Mouse (Mus musculus) midbrain, embryonic 11.5 days (tissue): ENCODE data around the gene Sv2c. TPM values are rescaled to one million over a fixed set of nuclear protein-coding genes. Genes with fewer than 3 reads are reported as not detected.

Experiments used
- ATAC-seq: fragments of 200-750 bp; cut with Nextera tagmentation; 2 replicates; pipeline ENCODE4 v1.8.0; 2017; ENCODE audit warnings: moderate TSS enrichment, moderate library complexity; ENCODE audit not compliant: low FRiP score
- DNase-seq: peaks from one replicate; pipeline ENCODE4 v3.0.0; 2015; ENCODE audit warnings: low spot score; ENCODE audit errors: missing footprints
- H3K27ac ChIP-seq: fragments of 300-500 bp; sonication (generic); 2 replicates; pipeline ENCODE4 v1.5.1; 2014; ENCODE audit warnings: low read depth, low read length
- H3K27me3 ChIP-seq: fragments of 300-500 bp; sonication (generic); 2 replicates; pipeline ENCODE4 v1.6.1; 2014; ENCODE audit warnings: mild to moderate bottlenecking, low read length, moderate library complexity, mixed read lengths; ENCODE audit not compliant: control insufficient read depth, insufficient read depth
- H3K36me3 ChIP-seq: fragments of 300-500 bp; sonication (generic); 2 replicates; pipeline ENCODE4 v1.6.1; 2014; ENCODE audit warnings: mild to moderate bottlenecking, low read length, moderate library complexity, mixed read lengths; ENCODE audit not compliant: control insufficient read depth, insufficient read depth
- H3K4me1 ChIP-seq: fragments of 300-500 bp; sonication (generic); 2 replicates; pipeline ENCODE4 v1.6.1; 2014; ENCODE audit warnings: low read length; ENCODE audit not compliant: control insufficient read depth, insufficient read depth
- H3K4me2 ChIP-seq: fragments of 300-500 bp; sonication (generic); 2 replicates; pipeline ENCODE4 v1.6.1; 2014; ENCODE audit warnings: mild to moderate bottlenecking, moderate library complexity
- H3K4me3 ChIP-seq: fragments of 300-500 bp; sonication (generic); 2 replicates; pipeline ENCODE4 v1.5.1; 2014; ENCODE audit warnings: low read depth, low read length
- H3K9ac ChIP-seq: fragments of 300-500 bp; sonication (generic); 2 replicates; pipeline ENCODE4 v1.6.1; 2014; ENCODE audit warnings: low read length
- H3K9me3 ChIP-seq: fragments of 300-500 bp; sonication (generic); 2 replicates; pipeline ENCODE4 v1.6.1; 2016; ENCODE audit warnings: low read length; ENCODE audit not compliant: control insufficient read depth
- WGBS: fragments of 180-500 bp; shearing (Covaris S2); extraction: QIAGEN DNeasy Blood & Tissue Kit; methylation state at CpG from one replicate; pipeline ENCODE4 v1.1.7; 2014; 5-methylcytosine and 5-hydroxymethylcytosine counted together
- polyA plus RNA-seq: library from polyadenylated mRNA; unstranded; fragments of >200 nt; fragmentation: Nextera tagmentation; extraction: Ambion mirVana; gene quantifications from 2 replicates; pipeline ENCODE4 v1.2.1, GENCODE M21; 2014

Gene Sv2c
- polyA plus RNA-seq: 0.95 and 1.1 TPM in 2 replicates

DNA sequence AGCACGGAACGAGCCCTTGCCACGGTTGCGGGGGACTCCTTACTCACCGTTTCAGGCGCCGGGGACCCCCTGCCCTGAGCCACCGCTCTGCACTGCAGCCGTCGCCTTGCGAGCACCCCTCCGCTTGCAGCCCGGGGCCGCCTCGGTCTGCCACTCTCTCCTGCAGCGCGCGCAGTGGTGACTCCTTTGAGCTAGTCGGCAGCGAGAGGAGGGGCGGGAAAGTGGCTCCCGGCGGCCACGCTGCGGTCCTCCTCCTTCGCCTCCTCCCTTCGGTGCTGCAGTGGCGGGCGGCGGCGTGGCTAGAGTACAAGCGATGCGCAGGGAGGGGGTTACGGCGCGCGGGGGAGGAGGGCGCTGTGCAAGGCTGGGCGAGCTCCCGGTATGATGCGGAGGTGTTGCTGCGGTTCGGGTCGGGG, at the start of gene Sv2c:
Sv2c (minus strand) TSS at position 177 of the 416 bp plus-strand sequence.
- Histone ChIP-seq H3K4me1 (peaks cover 12% of the 10 kb centered on the region), H3K9ac (peak within 1 kb of the TSS; percentile 54), H3K4me3 (peak within 1 kb of the TSS; percentile 46), H3K36me3 (no peaks in the 10 kb centered on the region), H3K9me3 (no peaks in the 10 kb centered on the region), H3K27ac (no peak within 1 kb of the TSS), H3K4me2 (peak within 1 kb of the TSS; percentile 91), H3K27me3 (peaks cover 53% of the 10 kb centered on the region)
- ATAC-seq (peak; percentile 82), DNase-seq (peak; percentile 94)
- 1% methylated on average over 35 of the region's 44 CpGs for WGBS

DNA sequence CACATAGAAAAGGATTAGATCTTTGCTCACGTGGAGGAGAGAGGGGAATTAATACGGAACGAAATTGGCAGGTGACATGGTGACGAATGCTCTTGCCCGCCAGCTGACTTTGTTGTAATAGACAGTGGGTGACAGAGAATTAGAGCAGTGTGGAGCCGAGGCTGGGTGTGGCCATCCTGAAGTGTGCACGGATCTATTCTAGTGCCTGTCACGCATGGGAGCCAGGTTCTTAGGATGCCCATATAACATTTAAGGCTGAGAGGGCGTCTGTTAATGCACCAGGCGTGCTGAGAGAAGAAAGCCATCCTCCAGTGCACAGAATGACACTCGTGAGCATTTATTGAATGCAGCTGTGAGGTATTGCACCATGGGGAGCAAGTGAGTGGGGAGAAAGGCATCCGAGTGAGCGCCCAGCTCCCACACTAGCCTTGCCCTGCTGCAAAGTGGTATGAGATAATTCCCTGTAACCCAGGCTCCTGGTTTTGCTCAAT, 48.3 kb upstream of the Sv2c start:
- H3K4me2 ChIP-seq: no peak overlapping the region
- no peaks in the 10 kb centered on the region for H3K36me3 ChIP-seq
- no peaks in the 10 kb centered on the region for H3K9me3 ChIP-seq
- ATAC-seq (no peak), DNase-seq (no peak)
- no peaks in the 10 kb centered on the region for H3K4me1 ChIP-seq
- no peak overlapping the region for H3K9ac ChIP-seq
- no peak overlapping the region for H3K4me3 ChIP-seq
- WGBS: 79% methylated on average over 13 of the region's 13 CpGs
- H3K27ac ChIP-seq: no peak overlapping the region
- H3K27me3 ChIP-seq: no peaks in the 10 kb centered on the region

DNA sequence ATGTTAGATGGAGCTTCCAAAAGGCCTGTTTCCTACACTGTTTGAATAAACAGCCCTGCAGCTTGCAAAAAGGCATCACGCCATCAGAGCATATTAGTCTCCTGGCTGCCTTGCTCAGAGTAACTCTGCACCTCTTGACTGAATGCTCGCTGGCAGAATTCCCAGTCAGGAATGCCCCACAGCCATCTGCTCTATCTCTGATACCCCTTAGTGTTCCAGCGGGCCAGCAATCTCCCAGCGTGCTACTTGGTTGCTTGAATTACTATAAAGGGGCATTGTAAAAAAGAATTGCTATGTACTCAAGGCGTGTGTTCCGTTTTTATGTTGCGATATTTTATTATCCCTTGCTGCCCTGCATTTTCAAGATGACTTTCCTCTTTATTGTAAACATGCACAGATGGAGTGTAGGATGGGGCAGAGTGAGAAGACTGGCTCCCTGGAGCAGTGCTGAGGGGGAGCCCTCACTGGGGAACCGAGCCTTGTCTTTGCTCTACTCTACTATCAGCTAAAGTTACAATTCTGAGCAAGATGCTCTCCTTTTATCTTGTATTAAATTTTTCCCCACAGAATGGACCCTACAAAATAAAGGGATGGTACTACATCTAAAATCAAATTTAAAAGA, 43.3 kb upstream of the Sv2c start:
- Histone ChIP-seq H3K9ac (no peak overlapping the region), H3K9me3 (no peaks in the 10 kb centered on the region), H3K27ac (no peak overlapping the region), H3K4me2 (no peak overlapping the region), H3K27me3 (no peaks in the 10 kb centered on the region), H3K36me3 (no peaks in the 10 kb centered on the region), H3K4me1 (no peaks in the 10 kb centered on the region), H3K4me3 (no peak overlapping the region)
- ATAC-seq (no peak), DNase-seq (no peak)
- WGBS: 85% methylated on average over 8 of the region's 8 CpGs

DNA sequence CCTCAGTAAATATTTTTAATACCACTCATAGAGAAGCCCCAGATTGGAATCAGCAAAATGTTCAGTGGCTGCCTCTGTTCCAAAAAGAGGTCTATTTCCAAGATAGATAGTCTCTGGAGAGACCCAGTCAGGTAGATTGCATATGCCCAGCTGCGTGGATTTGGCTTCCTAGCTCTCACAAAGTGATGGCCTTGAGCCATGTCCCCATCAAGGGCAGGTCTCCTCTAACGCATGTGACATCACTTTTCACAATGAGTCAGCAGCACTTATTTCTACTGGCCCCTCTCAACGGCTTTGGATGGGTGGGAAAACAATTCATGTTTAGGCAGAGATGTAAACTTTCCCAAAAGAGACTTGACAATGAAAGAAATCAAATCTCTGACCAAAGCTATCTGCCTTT, 41.3 kb upstream of the Sv2c start:
- no peaks in the 10 kb centered on the region for H3K36me3 ChIP-seq
- no peak overlapping the region for H3K4me2 ChIP-seq
- H3K27me3 ChIP-seq: no peaks in the 10 kb centered on the region
- no peak for DNase-seq
- 84% methylated on average over 3 of the region's 3 CpGs for WGBS
- no peak overlapping the region for H3K9ac ChIP-seq
- no peaks in the 10 kb centered on the region for H3K9me3 ChIP-seq
- no peaks in the 10 kb centered on the region for H3K4me1 ChIP-seq
- no peak overlapping the region for H3K4me3 ChIP-seq
- H3K27ac ChIP-seq: no peak overlapping the region
- no peak for ATAC-seq

DNA sequence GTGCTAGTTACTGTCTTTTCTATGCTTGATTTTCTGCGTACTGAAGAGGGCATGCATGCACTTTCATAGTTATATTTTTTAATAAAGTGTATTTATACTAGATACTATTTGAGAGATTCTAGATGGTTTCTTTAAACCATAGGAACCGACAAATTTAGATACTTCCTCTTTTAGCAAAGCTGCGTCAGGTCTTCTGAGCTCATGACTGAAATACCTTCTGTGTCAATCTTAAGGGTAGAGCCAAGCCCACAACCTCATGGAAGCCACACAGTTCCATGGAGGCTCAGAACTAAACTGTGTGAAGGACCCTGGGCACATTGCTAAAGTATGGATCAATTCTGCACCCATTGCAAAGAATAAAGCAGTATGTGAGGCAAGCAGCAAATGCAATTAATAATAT, 39.9 kb upstream of the Sv2c start:
- no peak overlapping the region for H3K9ac ChIP-seq
- no peak overlapping the region for H3K4me3 ChIP-seq
- H3K4me1 ChIP-seq: no peaks in the 10 kb centered on the region
- H3K36me3 ChIP-seq: no peaks in the 10 kb centered on the region
- H3K27me3 ChIP-seq: no peaks in the 10 kb centered on the region
- DNase-seq: no peak
- H3K27ac ChIP-seq: no peak overlapping the region
- ATAC-seq: no peak
- H3K9me3 ChIP-seq: no peaks in the 10 kb centered on the region
- H3K4me2 ChIP-seq: no peak overlapping the region
- 93% methylated on average over 3 of the region's 3 CpGs for whole genome bisulfite sequencing

DNA sequence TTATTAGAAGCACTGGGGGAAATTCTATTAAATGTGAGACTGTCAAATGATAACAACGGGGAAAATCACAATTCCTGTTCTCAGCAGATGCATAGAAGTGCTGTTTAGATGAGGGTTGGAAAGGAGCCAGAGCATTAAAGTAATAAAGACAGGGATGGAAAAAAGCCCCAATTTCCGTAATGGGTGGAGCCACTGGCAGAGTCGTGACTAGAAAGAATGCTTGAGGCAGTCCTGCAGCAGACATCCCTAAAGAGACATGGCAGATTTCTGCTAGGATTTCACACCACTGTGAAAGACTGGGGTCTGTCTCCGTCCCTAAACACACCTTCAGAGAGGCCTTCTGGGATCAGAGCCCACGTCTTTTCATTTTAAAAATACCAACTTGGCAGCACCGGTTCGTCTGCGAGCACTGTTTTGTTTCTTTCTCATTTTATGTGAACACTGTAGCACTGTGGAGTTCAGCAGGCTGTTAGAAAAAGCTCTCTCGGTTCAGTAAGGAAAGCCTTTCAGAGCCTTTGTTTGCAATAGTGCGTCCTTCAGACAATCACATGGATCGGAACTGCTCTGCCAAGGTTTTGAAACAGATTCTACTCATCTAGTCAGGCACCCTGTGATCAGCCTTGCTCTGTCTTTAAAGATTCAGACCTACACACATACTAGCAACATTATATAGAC, 36.8 kb upstream of the Sv2c start:
- no peaks in the 10 kb centered on the region for H3K27me3 ChIP-seq
- H3K4me3 ChIP-seq: no peak overlapping the region
- peak; percentile 83 for DNase-seq
- WGBS: 76% methylated on average over 11 of the region's 11 CpGs
- H3K9ac ChIP-seq: no peak overlapping the region
- H3K27ac ChIP-seq: no peak overlapping the region
- H3K4me2 ChIP-seq: no peak overlapping the region
- H3K4me1 ChIP-seq: no peaks in the 10 kb centered on the region
- H3K36me3 ChIP-seq: no peaks in the 10 kb centered on the region
- ATAC-seq: no peak
- no peaks in the 10 kb centered on the region for H3K9me3 ChIP-seq

DNA sequence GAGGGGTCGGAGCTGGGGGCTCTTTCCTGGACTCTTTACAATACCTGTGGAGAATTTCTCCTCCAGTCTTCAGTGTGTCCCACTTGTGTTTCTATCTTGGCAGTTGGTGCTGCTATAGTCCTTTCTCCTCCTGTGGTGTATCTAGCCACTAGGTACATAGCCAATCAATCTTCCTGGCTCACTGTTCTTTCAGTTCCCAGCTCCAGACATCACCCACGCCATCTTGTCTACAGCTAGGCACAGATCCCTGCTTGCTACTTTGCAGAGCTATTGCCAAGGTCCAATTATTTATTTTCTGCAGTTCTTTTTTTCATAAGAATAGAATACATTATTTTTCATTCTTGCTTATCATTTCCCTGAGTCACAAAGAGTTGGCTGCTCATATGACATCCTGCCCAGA, 34.2 kb upstream of the Sv2c start:
- no peak overlapping the region for H3K9ac ChIP-seq
- no peaks in the 10 kb centered on the region for H3K36me3 ChIP-seq
- no peaks in the 10 kb centered on the region for H3K27me3 ChIP-seq
- WGBS: 91% methylated on average over 2 of the region's 2 CpGs
- H3K27ac ChIP-seq: no peak overlapping the region
- H3K4me2 ChIP-seq: no peak overlapping the region
- no peak for DNase-seq
- H3K9me3 ChIP-seq: no peaks in the 10 kb centered on the region
- no peak overlapping the region for H3K4me3 ChIP-seq
- H3K4me1 ChIP-seq: no peaks in the 10 kb centered on the region
- ATAC-seq: no peak

DNA sequence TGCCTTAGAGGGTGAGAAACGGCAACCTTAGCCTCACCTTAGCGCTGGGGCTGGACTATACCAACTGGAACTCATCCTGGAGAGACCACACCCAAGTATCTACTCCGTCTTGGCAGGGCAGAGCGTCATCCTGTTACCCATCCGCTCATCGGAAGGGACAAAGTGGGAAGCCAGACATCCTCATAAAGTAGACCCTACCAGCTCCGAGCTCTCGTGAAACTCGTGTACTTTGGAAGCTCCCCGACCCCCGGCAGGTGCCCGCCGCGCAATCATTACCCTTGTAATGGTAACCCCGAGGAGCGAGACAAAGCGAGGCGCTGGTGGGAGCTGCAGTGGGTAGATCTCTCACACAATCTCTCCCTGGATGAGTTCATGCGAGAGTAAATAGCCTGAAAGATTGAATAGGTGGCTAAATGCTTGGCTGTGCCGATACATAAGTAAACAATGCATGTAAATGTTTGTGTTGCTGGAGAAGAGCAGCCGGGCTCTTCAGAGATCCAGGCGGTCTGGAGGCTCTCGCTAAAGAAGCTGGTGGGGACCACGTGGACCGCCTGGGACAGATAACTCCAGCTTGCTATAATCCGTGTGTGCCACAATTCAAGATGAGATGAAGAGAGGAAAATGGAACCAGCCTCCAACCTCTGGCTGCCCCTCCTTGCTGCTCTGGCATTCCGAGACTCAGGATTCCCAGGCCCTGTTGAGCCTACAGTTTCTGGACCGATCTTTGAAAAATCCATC, 1.2 kb upstream of the Sv2c start:
- peaks cover 53% of the 10 kb centered on the region for H3K27me3 ChIP-seq
- H3K4me1 ChIP-seq: peaks cover 12% of the 10 kb centered on the region
- no peaks in the 10 kb centered on the region for H3K36me3 ChIP-seq
- DNase-seq (peak; percentile 96), ATAC-seq (peak; percentile 38; the same call in 1 of the 2 replicates)
- no peak overlapping the region for H3K27ac ChIP-seq
- WGBS: 5% methylated on average over 28 of the region's 28 CpGs
- H3K9me3 ChIP-seq: no peaks in the 10 kb centered on the region
- peak overlapping the region; percentile 54 for H3K9ac ChIP-seq
- H3K4me3 ChIP-seq: peak overlapping the region; percentile 46
- H3K4me2 ChIP-seq: peak overlapping the region; percentile 91

DNA sequence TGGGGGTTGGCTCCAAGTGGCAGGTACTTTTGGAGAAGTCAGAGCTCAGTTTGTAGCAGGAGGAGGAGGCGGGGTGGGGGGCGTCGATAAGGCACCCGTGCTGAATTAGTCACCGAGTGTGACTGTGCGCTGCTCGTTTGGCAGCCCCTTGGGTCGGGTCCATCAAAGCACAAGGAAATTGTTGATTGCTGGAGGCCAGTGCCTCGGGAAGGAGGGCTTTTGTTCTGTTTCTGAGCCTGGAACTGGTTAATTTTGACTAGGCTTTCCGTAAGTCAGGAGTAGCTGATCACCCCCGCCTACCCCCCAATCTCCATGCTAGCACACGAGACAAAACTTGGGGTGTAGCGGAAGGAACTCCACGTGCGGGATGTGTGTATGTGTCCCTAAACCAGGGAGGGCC, 456 bp upstream of the Sv2c start:
- peak overlapping the region; percentile 46 for H3K4me3 ChIP-seq
- H3K27ac ChIP-seq: no peak overlapping the region
- peaks cover 53% of the 10 kb centered on the region for H3K27me3 ChIP-seq
- peak overlapping the region; percentile 91 for H3K4me2 ChIP-seq
- H3K9ac ChIP-seq: peak overlapping the region; percentile 54
- H3K9me3 ChIP-seq: no peaks in the 10 kb centered on the region
- under 1% methylated on average over 15 of the region's 15 CpGs for WGBS
- peaks cover 12% of the 10 kb centered on the region for H3K4me1 ChIP-seq
- ATAC-seq: peak; percentile 62
- peak; percentile 94 for DNase-seq
- H3K36me3 ChIP-seq: no peaks in the 10 kb centered on the region
